Mouse (Mus musculus): ENCODE results near the gene Armc12. TPM values are rescaled to one million over a fixed set of nuclear protein-coding genes. Genes with fewer than 3 reads are reported as not detected.

Armc12 gene
- polyA plus RNA-seq, 1 experiment from 2014 or later: not detected

- H3K4me2 ChIP-seq (replicated peaks; ENCODE audit: low read depth): peak overlapping the region; percentile 97
- ATAC-seq (ENCODE audit: low FRiP score, low TSS enrichment) (peak; percentile 77), DNase-seq (ENCODE audit: low spot score) (peak; percentile 92)
- H3K4me3 ChIP-seq (ENCODE audit: low read depth, low read length): peak overlapping the region; percentile 61
- H3K9ac ChIP-seq (ENCODE audit: low read length): peak overlapping the region; percentile 83
- H3K27me3 ChIP-seq (ENCODE audit: control insufficient read depth, insufficient read depth, low read length): no peaks in the 10 kb centered on the region
- TF ChIP-seq CTCF (IDR thresholded peaks at IDR 0.05; ENCODE audit: low read depth): peak; percentile 20; the same call in 1 of the 2 replicates
- TF ChIP-seq EP300 (optimal IDR thresholded peaks at IDR 0.05): peak; percentile 92
- peak overlapping the region; percentile 97 for H3K27ac ChIP-seq (replicated peaks)
- H3K4me1 ChIP-seq (replicated peaks; ENCODE audit: control insufficient read depth, insufficient read depth): peaks cover 19% of the 10 kb centered on the region
- no peaks in the 10 kb centered on the region for H3K36me3 ChIP-seq (ENCODE audit: control insufficient read depth, insufficient read depth, low read length)
- under 1% methylated on average over 43 of the region's 66 CpGs for WGBS
- H3K9me3 ChIP-seq (ENCODE audit: control insufficient read depth, low read length): no peaks in the 10 kb centered on the region
Measured at GRCm38 (mm10) chr17:28522623-28523354, 7.8 kb upstream of the Armc12 start.

- H3K9ac ChIP-seq (ENCODE audit: low read length): peak overlapping the region; percentile 83
- no peaks in the 10 kb centered on the region for H3K36me3 ChIP-seq (ENCODE audit: control insufficient read depth, insufficient read depth, low read length)
- no peak for DNase-seq (ENCODE audit: low spot score)
- H3K27me3 ChIP-seq (ENCODE audit: control insufficient read depth, insufficient read depth, low read length): no peaks in the 10 kb centered on the region
- TF ChIP-seq EP300 (optimal IDR thresholded peaks at IDR 0.05) (no peak), CTCF (IDR thresholded peaks at IDR 0.05; ENCODE audit: low read depth) (no peak)
- ATAC-seq (ENCODE audit: low FRiP score, low TSS enrichment): no peak; the same call in 1 of the 2 replicates
- WGBS: 11% methylated on average over 27 of the region's 28 CpGs
- H3K9me3 ChIP-seq (ENCODE audit: control insufficient read depth, low read length): no peaks in the 10 kb centered on the region
- peak overlapping the region; percentile 61 for H3K4me3 ChIP-seq (ENCODE audit: low read depth, low read length)
- peak overlapping the region; percentile 97 for H3K27ac ChIP-seq (replicated peaks)
- H3K4me2 ChIP-seq (replicated peaks; ENCODE audit: low read depth): peak overlapping the region; percentile 97
- peaks cover 17% of the 10 kb centered on the region for H3K4me1 ChIP-seq (replicated peaks; ENCODE audit: control insufficient read depth, insufficient read depth)
Measured at GRCm38 (mm10) chr17:28523355-28524008, 7.1 kb upstream of the Armc12 start.

GRCm38 (mm10) chr17:28524009-28524695 lies 6.5 kb upstream of the Armc12 start:
- no peak for DNase-seq (ENCODE audit: low spot score)
- no peaks in the 10 kb centered on the region for H3K9me3 ChIP-seq (ENCODE audit: control insufficient read depth, low read length)
- TF ChIP-seq CTCF (IDR thresholded peaks at IDR 0.05; ENCODE audit: low read depth) (no peak), EP300 (optimal IDR thresholded peaks at IDR 0.05) (no peak)
- H3K9ac ChIP-seq (ENCODE audit: low read length): no peak overlapping the region
- peak overlapping the region; percentile 97 for H3K4me2 ChIP-seq (replicated peaks; ENCODE audit: low read depth)
- no peak overlapping the region for H3K4me3 ChIP-seq (ENCODE audit: low read depth, low read length)
- WGBS: 79% methylated on average over 23 of the region's 23 CpGs
- no peaks in the 10 kb centered on the region for H3K36me3 ChIP-seq (ENCODE audit: control insufficient read depth, insufficient read depth, low read length)
- H3K27ac ChIP-seq (replicated peaks): peak overlapping the region; percentile 67
- H3K4me1 ChIP-seq (replicated peaks; ENCODE audit: control insufficient read depth, insufficient read depth): peaks cover 14% of the 10 kb centered on the region
- no peaks in the 10 kb centered on the region for H3K27me3 ChIP-seq (ENCODE audit: control insufficient read depth, insufficient read depth, low read length)
- no peak for ATAC-seq (ENCODE audit: low FRiP score, low TSS enrichment)

- H3K4me1 ChIP-seq (replicated peaks; ENCODE audit: control insufficient read depth, insufficient read depth): peaks cover 14% of the 10 kb centered on the region
- no peak overlapping the region for H3K9ac ChIP-seq (ENCODE audit: low read length)
- no peaks in the 10 kb centered on the region for H3K27me3 ChIP-seq (ENCODE audit: control insufficient read depth, insufficient read depth, low read length)
- H3K4me2 ChIP-seq (replicated peaks; ENCODE audit: low read depth): no peak overlapping the region
- H3K36me3 ChIP-seq (ENCODE audit: control insufficient read depth, insufficient read depth, low read length): no peaks in the 10 kb centered on the region
- 64% methylated on average over 4 of the region's 4 CpGs for WGBS
- no peak overlapping the region for H3K4me3 ChIP-seq (ENCODE audit: low read depth, low read length)
- no peaks in the 10 kb centered on the region for H3K9me3 ChIP-seq (ENCODE audit: control insufficient read depth, low read length)
- H3K27ac ChIP-seq (replicated peaks): no peak overlapping the region; the same call in 1 of the 2 replicates
- ATAC-seq (ENCODE audit: low FRiP score, low TSS enrichment): no peak
- TF ChIP-seq CTCF (IDR thresholded peaks at IDR 0.05; ENCODE audit: low read depth): peak; percentile 43
- TF ChIP-seq EP300 (optimal IDR thresholded peaks at IDR 0.05): no peak
- no peak for DNase-seq (ENCODE audit: low spot score)
Measured at GRCm38 (mm10) chr17:28524831-28525430, 5.7 kb upstream of the Armc12 start.

- Histone ChIP-seq H3K4me2 (replicated peaks; ENCODE audit: low read depth) (peak overlapping the region; percentile 39), H3K27ac (replicated peaks) (peak overlapping the region; percentile 69; the same call in 1 of the 2 replicates), H3K9me3 (ENCODE audit: control insufficient read depth, low read length) (no peaks in the 10 kb centered on the region), H3K9ac (ENCODE audit: low read length) (peak overlapping the region; percentile 38), H3K4me3 (ENCODE audit: low read depth, low read length) (no peak overlapping the region), H3K36me3 (ENCODE audit: control insufficient read depth, insufficient read depth, low read length) (no peaks in the 10 kb centered on the region), H3K27me3 (ENCODE audit: control insufficient read depth, insufficient read depth, low read length) (no peaks in the 10 kb centered on the region), H3K4me1 (replicated peaks; ENCODE audit: control insufficient read depth, insufficient read depth) (peaks cover 11% of the 10 kb centered on the region)
- DNase-seq (ENCODE audit: low spot score): peak; percentile 48
- ATAC-seq (ENCODE audit: low FRiP score, low TSS enrichment): 0 out of 2 replicates have a peak, but pooled peaks have one; percentile 3
- 30% methylated on average over 12 of the region's 12 CpGs for WGBS
- no peak for TF ChIP-seq CTCF (IDR thresholded peaks at IDR 0.05; ENCODE audit: low read depth)
- TF ChIP-seq EP300 (optimal IDR thresholded peaks at IDR 0.05): no peak
Measured at GRCm38 (mm10) chr17:28527184-28528042, 3.2 kb upstream of the Armc12 start.

Measured in stomach, postnatal 0 days (tissue).